Mouse (Mus musculus): ENCODE results near the gene Rsl24d1. TPM values are rescaled to one million over a fixed set of nuclear protein-coding genes. Genes with fewer than 3 reads are reported as not detected.

The Rsl24d1 gene
- polyA plus RNA-seq, 1 experiment from 2014 or later = 145 TPM

DNA sequence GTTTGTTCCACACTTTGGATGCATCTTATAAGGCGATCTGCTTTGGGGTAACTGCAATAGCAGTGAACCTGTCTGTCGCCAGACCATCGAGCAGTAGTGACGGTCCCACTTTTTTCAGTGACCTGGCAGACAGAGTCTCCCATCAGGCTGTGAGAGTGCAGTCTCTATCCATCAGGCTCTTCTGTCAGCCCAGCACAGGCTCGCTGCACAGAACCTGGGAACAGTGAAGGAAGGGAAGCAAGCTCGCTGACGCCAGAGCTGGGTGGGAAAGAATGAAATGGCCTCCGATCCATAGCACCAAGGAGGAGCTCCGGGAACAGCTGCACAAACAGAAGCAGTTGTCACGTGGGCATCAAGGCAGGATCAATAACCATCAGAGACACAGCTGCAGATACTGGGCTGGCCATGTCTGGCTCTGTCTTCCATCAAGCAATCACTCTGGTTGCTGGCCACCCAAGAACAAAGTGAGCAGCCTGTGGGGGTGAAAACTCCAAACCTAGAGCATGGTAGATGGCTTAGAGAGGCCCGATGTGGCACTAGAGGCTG lies 24.2 kb downstream of the Rsl24d1 start:
- Histone ChIP-seq H3K27ac (no peak overlapping the region), H3K36me3 (no peaks in the 10 kb centered on the region), H3K4me3 (replicated peaks) (no peak overlapping the region), H3K27me3 (no peaks in the 10 kb centered on the region), H3K4me1 (replicated peaks) (no peaks in the 10 kb centered on the region), H3K9me3 (no peaks in the 10 kb centered on the region), H3K4me2 (no peak overlapping the region), H3K9ac (replicated peaks) (no peak overlapping the region)
- ATAC-seq (ENCODE audit: insufficient number of reproducible peaks, insufficient read depth, low FRiP score, low TSS enrichment, low read depth) = no peak
- WGBS = 58% methylated on average over 11 of the region's 11 CpGs

DNA sequence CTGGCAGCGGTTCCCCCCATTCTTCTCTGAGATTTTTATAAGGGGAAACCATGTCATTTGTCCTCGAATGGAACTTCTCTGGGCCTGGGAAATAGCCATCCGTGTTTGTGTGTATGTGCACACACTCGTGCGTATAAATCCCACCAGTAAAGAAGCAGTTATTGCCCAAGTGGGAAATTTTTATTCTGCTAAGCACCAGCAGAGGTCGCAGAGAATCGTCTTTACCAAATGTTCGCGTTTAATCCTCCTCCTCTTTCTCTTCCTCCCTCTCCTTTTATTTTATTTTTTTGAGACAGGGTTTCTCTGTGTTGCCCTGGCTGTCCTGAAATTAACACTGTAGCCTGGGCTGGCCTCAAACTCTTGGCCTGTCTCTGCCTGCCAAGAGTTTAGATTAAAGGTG lies 41.1 kb downstream of the Rsl24d1 start:
- Histone ChIP-seq H3K27me3 (no peaks in the 10 kb centered on the region; the same call in 1 of the 2 replicates), H3K27ac (no peak overlapping the region), H3K36me3 (no peaks in the 10 kb centered on the region), H3K9me3 (no peaks in the 10 kb centered on the region), H3K9ac (replicated peaks) (no peak overlapping the region), H3K4me2 (no peak overlapping the region), H3K4me3 (replicated peaks) (no peak overlapping the region), H3K4me1 (replicated peaks) (no peaks in the 10 kb centered on the region)
- WGBS = 55% methylated on average over 9 of the region's 9 CpGs
- ATAC-seq (ENCODE audit: insufficient number of reproducible peaks, insufficient read depth, low FRiP score, low TSS enrichment, low read depth) = no peak

DNA sequence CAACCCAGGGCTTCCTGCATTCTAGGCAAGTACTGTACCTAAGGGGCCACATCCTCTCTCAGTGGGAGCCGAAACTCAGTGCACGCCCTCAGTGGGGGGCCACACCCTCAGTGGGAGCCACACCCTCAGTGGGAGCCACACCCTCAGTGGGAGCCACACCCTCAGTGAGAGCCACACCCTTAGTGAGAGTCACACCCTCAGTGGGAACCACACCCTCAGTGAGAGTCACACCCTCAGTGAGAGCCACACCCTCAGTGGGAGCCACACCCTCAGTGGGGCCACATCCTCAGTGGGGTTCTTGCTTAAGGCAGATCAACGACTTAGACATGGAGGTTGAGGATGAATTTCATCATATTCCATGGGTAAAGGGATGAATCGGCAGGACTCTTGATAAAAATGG lies 44.7 kb downstream of the Rsl24d1 start:
- ATAC-seq (ENCODE audit: insufficient number of reproducible peaks, insufficient read depth, low FRiP score, low TSS enrichment, low read depth) = no peak

DNA sequence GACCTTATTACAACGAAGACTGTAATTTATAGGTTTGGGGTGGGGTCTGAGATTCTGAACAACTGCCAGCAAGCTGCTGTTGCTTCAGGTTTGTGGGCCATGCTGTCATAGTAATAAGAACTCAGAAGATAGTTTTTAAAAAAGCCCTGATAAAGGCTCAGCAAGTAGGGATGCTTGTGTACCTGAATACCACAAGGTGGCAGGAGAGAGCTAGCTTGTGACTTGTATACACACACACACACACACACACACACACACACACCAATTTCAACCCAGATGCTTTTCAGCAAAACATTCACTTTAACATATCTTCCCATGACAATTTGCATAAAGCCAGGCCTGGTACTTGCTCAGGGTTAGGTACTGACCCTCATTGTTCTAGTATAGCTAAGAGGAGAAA lies 46.0 kb downstream of the Rsl24d1 start:
- no peak for ATAC-seq (ENCODE audit: insufficient number of reproducible peaks, insufficient read depth, low FRiP score, low TSS enrichment, low read depth)
- WGBS = 53% methylated on average over 1 of the region's 1 CpGs

More for the DNA sequence above, 44.7 kb downstream of the Rsl24d1 start:
- no peak overlapping the region for H3K4me3 ChIP-seq (replicated peaks)
- H3K27me3 ChIP-seq = no peaks in the 10 kb centered on the region; the same call in 1 of the 2 replicates
- no peaks in the 10 kb centered on the region for H3K36me3 ChIP-seq
- H3K9me3 ChIP-seq = no peaks in the 10 kb centered on the region
- no peaks in the 10 kb centered on the region for H3K4me1 ChIP-seq (replicated peaks)
- no peak overlapping the region for H3K27ac ChIP-seq
- H3K9ac ChIP-seq (replicated peaks) = no peak overlapping the region
- 87% methylated on average over 4 of the region's 4 CpGs for WGBS
- no peak overlapping the region for H3K4me2 ChIP-seq

DNA sequence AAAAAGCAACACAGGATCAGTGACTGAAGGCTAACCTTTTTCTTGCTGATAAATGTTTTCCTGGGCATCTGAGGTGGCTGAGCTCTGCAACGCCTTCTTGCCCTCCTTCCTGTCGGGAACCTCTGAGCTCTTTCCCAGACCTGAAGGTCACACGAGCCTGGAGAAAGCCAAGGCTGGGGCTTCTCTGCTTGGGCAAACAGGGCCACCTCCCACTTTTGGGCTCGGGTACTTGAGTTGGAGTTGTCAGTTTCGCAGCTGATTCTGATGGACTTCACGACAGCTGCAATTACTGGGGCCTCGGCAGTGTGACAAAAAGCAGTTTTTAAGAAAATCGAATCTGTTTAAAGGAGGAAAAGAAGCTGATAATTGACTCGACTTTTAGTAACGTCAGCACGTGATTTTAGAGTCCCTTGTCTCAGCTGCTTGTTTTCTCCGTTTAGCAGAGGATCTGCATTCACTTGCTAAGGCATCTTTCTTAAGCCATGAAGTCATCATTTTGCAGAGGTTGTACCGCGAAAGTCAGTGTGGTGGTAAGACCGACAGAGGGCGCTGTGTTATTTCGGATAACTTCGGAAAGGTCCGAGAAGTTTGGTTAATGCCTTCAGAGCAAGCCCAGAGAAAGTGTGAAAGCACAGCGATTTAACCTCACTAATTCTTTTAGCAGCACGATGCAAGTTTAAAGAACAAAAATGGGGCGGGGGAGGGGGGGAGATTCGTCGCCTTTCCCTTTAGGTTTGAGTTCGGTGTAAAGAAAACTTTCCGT lies 49.5 kb downstream of the Rsl24d1 start:
- Histone ChIP-seq H3K4me2 (peak overlapping the region; percentile 54), H3K4me3 (replicated peaks) (peak overlapping the region; percentile 33), H3K36me3 (no peaks in the 10 kb centered on the region), H3K27ac (no peak overlapping the region), H3K4me1 (replicated peaks) (no peaks in the 10 kb centered on the region), H3K9ac (replicated peaks) (no peak overlapping the region), H3K9me3 (no peaks in the 10 kb centered on the region), H3K27me3 (peaks cover 5% of the 10 kb centered on the region; the same call in 1 of the 2 replicates)
- WGBS = 16% methylated on average over 26 of the region's 26 CpGs
- 0 out of 2 replicates have a peak, but pooled peaks have one; percentile 34 for ATAC-seq (ENCODE audit: insufficient number of reproducible peaks, insufficient read depth, low FRiP score, low TSS enrichment, low read depth)

More for the DNA sequence above, 46.0 kb downstream of the Rsl24d1 start:
- Histone ChIP-seq H3K9ac (replicated peaks) (no peak overlapping the region), H3K4me3 (replicated peaks) (no peak overlapping the region), H3K36me3 (no peaks in the 10 kb centered on the region), H3K4me2 (no peak overlapping the region), H3K4me1 (replicated peaks) (no peaks in the 10 kb centered on the region), H3K27me3 (peaks cover 5% of the 10 kb centered on the region; the same call in 1 of the 2 replicates), H3K27ac (no peak overlapping the region), H3K9me3 (no peaks in the 10 kb centered on the region)

DNA sequence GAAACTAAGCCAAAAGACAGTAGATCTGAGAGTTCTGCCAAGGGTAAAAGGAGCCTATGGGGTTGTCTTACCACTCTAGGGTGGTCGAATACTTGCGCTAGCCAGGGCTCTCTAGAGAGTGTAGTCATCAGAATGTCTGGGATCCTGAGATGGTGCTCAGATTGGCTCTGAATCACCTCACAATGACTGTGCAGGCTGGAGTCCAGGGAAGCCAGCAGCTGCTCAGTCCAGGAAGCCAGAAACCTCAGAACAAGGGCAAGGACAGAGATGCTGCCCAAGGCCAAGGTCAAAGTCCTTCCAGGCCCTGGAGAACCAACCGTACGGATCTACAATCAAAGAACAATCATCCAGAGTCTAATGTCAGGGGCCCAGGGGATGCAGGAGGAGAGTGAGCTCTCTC lies 52.4 kb downstream of the Rsl24d1 start:
- ATAC-seq (ENCODE audit: insufficient number of reproducible peaks, insufficient read depth, low FRiP score, low TSS enrichment, low read depth) = no peak
- H3K4me2 ChIP-seq = no peak overlapping the region
- H3K9ac ChIP-seq (replicated peaks) = no peak overlapping the region
- H3K36me3 ChIP-seq = no peaks in the 10 kb centered on the region
- no peaks in the 10 kb centered on the region for H3K9me3 ChIP-seq
- WGBS = 94% methylated on average over 4 of the region's 4 CpGs
- peaks cover 5% of the 10 kb centered on the region; the same call in 1 of the 2 replicates for H3K27me3 ChIP-seq
- H3K4me1 ChIP-seq (replicated peaks) = no peaks in the 10 kb centered on the region
- H3K4me3 ChIP-seq (replicated peaks) = no peak overlapping the region
- no peak overlapping the region for H3K27ac ChIP-seq

Other genes starting within 250 kb of the Rsl24d1 start
- 11.4 and 11.5 TPM in 2 replicates for gene Pygo1, start 187.8 kb upstream of the Rsl24d1 start, polyA plus RNA-seq (2016; fragmentation: Nextera tagmentation; extraction: Ambion mirVana)
- 1.2 and 1.6 TPM in 2 replicates for gene Dyx1c1, start 154.6 kb upstream of the Rsl24d1 start, polyA plus RNA-seq (2016; fragmentation: Nextera tagmentation; extraction: Ambion mirVana)
- gene Gm44503, start 154.6 kb upstream of the Rsl24d1 start, polyA plus RNA-seq (2016; fragmentation: Nextera tagmentation; extraction: Ambion mirVana) = not detected in 2 replicates
- gene Ccpg1os, start 128.0 kb upstream of the Rsl24d1 start, polyA plus RNA-seq (2016; fragmentation: Nextera tagmentation; extraction: Ambion mirVana) = 12.6 and 13.2 TPM in 2 replicates
- gene Ccpg1, start 128.0 kb upstream of the Rsl24d1 start, polyA plus RNA-seq (2016; fragmentation: Nextera tagmentation; extraction: Ambion mirVana) = 13.9 and 14.6 TPM in 2 replicates
- gene Pigb, start 73.0 kb upstream of the Rsl24d1 start, polyA plus RNA-seq (2016; fragmentation: Nextera tagmentation; extraction: Ambion mirVana) = 12.6 and 13.4 TPM in 2 replicates
- gene Rab27a, start 68.6 kb upstream of the Rsl24d1 start, polyA plus RNA-seq (2016; fragmentation: Nextera tagmentation; extraction: Ambion mirVana) = 6.8 and 8.0 TPM in 2 replicates
- not detected in 2 replicates for gene Khdc3, start 11.6 kb upstream of the Rsl24d1 start, polyA plus RNA-seq (2016; fragmentation: Nextera tagmentation; extraction: Ambion mirVana)
- gene Gm20509, start 11.0 kb upstream of the Rsl24d1 start, polyA plus RNA-seq (2016; fragmentation: Nextera tagmentation; extraction: Ambion mirVana) = not detected in 2 replicates